Mouse (Mus musculus): ENCODE measurements around the gene Myh11. TPM values are rescaled to one million over a fixed set of nuclear protein-coding genes. Genes with fewer than 3 reads are reported as not detected.

The Myh11 gene
- total and polyA plus RNA-seq, 3 experiments = 0.01 TPM; not detected in 2

- DNase-seq (ENCODE audit: low read depth, low spot score) = peak; percentile 88
- TF ChIP-seq USF2 (IDR thresholded peaks at IDR 0.05; ENCODE audit: borderline replicate concordance in 1 of 2, insufficient read depth in 1 of 2, low read depth in 1 of 2, low read length in 2 of 2) (peak; percentile 52 to 75; a peak in 3 of 4 replicates), ELF1 (IDR thresholded peaks at IDR 0.05; ENCODE audit: low read depth, low read length) (no peak), MAX (IDR thresholded peaks at IDR 0.05; ENCODE audit: low read length) (peak; percentile 94), ETS1 (IDR thresholded peaks at IDR 0.05; ENCODE audit: low read depth, low read length) (no peak; the same call in 1 of the 2 replicates), POLR2A (IDR thresholded peaks at IDR 0.05; ENCODE audit: control insufficient read depth in 1 of 2, insufficient read depth in 1 of 2, low read depth in 1 of 2, low read length in 2 of 2, poor library complexity in 1 of 2) (no peak), EP300 (IDR thresholded peaks at IDR 0.05; ENCODE audit: low read depth in 1 of 2, low read length in 2 of 2) (peak in 1 of 2 experiments; percentile 7; a peak in 1 of 4 replicates), MYC (IDR thresholded peaks at IDR 0.05; ENCODE audit: low read depth, low read length) (peak; percentile 96), MAZ (IDR thresholded peaks at IDR 0.05; ENCODE audit: low read depth, low read length) (no peak; the same call in 1 of the 2 replicates), MYB (IDR thresholded peaks at IDR 0.05; ENCODE audit: low read depth, low read length) (no peak), E2F4 (IDR thresholded peaks at IDR 0.05; ENCODE audit: borderline replicate concordance, low read depth, low read length) (no peak), ZC3H11A (IDR thresholded peaks at IDR 0.05; ENCODE audit: low read depth, low read length) (peak; percentile 40; the same call in 1 of the 2 replicates), TAL1 (IDR thresholded peaks at IDR 0.05; ENCODE audit: low read length) (no peak), USF1 (IDR thresholded peaks at IDR 0.05; ENCODE audit: low read depth, low read length) (peak; percentile 94), NRF1 (IDR thresholded peaks at IDR 0.05; ENCODE audit: insufficient read depth, low read depth, low read length, poor library complexity, severe bottlenecking) (no peak), ZNF384 (IDR thresholded peaks at IDR 0.05; ENCODE audit: low read depth, low read length) (peak; percentile 69), MEF2A (IDR thresholded peaks at IDR 0.05; ENCODE audit: extremely low read depth, insufficient replicate concordance, low read depth, low read length, poor library complexity, severe bottlenecking) (no peak), NELFE (IDR thresholded peaks at IDR 0.05; ENCODE audit: low read depth, low read length) (no peak), RAD21 (IDR thresholded peaks at IDR 0.05; ENCODE audit: low read depth, low read length) (peak; percentile 69), BHLHE40 (IDR thresholded peaks at IDR 0.05; ENCODE audit: borderline replicate concordance, low read depth, low read length) (peak; percentile 86), HCFC1 (IDR thresholded peaks at IDR 0.05; ENCODE audit: low read depth, low read length) (no peak; the same call in 1 of the 2 replicates), POLR2AphosphoS2 (IDR thresholded peaks at IDR 0.05; ENCODE audit: low read length) (no peak), TCF12 (IDR thresholded peaks at IDR 0.05; ENCODE audit: low read depth, low read length) (no peak), UBTF (IDR thresholded peaks at IDR 0.05; ENCODE audit: borderline replicate concordance, insufficient read depth, low read depth, low read length) (no peak), CHD1 (IDR thresholded peaks at IDR 0.05; ENCODE audit: low read depth, low read length) (peak; percentile 91; the same call in 1 of the 2 replicates), ZMIZ1 (IDR thresholded peaks at IDR 0.05; ENCODE audit: low read depth, low read length) (no peak), JUND (IDR thresholded peaks at IDR 0.05; ENCODE audit: low read depth, low read length) (no peak), TBP (IDR thresholded peaks at IDR 0.05; ENCODE audit: low read depth, low read length) (no peak), POLR2AphosphoS5 (IDR thresholded peaks at IDR 0.05; ENCODE audit: borderline replicate concordance, low read depth, low read length) (no peak), KAT2A (conservative IDR thresholded peaks at IDR 0.05; ENCODE audit: low read depth, low read length) (no peak), MXI1 (IDR thresholded peaks at IDR 0.05; ENCODE audit: low read depth, low read length) (peak; percentile 92), ZKSCAN1 (IDR thresholded peaks at IDR 0.05; ENCODE audit: low read depth, low read length) (no peak), SMC3 (IDR thresholded peaks at IDR 0.05; ENCODE audit: low read depth, low read length) (peak; percentile 55), SIN3A (IDR thresholded peaks at IDR 0.05; ENCODE audit: low read length) (peak; percentile 92), MAFK (IDR thresholded peaks at IDR 0.05; ENCODE audit: borderline replicate concordance, low read depth, low read length) (no peak), GATA1 (IDR thresholded peaks at IDR 0.05; ENCODE audit: low read depth, low read length) (no peak), RCOR1 (IDR thresholded peaks at IDR 0.05; ENCODE audit: low read depth, low read length) (peak; percentile 59), CHD2 (IDR thresholded peaks at IDR 0.05; ENCODE audit: low read length) (no peak), CTCF (IDR thresholded peaks at IDR 0.05 in 2 of 3, conservative IDR thresholded peaks at IDR 0.05 in 1 of 3; ENCODE audit: control insufficient read depth in 1 of 3, insufficient read depth in 1 of 3, low read depth in 2 of 3, low read length in 3 of 3, poor library complexity in 1 of 3, severe bottlenecking in 1 of 3) (peak; percentile 60 to 93 (median 84))
These were observed 131.4 kb downstream of the Myh11 start for GRCm38 (mm10) chr16:14159746-14160131.

More at GRCm38 (mm10) chr16:14159746-14160131, 131.4 kb downstream of the Myh11 start:
- Histone ChIP-seq H3K79me2 (ENCODE audit: control insufficient read depth, insufficient read depth, low read length, poor library complexity) (peaks cover 25% of the 10 kb centered on the region), H3K9me3 (replicated peaks; ENCODE audit: insufficient read depth, low read length) (no peaks in the 10 kb centered on the region), H3K36me3 (ENCODE audit: control insufficient read depth in 1 of 2, insufficient read depth in 2 of 2, low read length in 2 of 2) (peaks cover 0 to 21% of the 10 kb centered on the region in 2 experiments; a peak in 2 of 4 replicates), H3K4me1 (ENCODE audit: control insufficient read depth in 1 of 2, insufficient read depth in 2 of 2, low read length in 2 of 2) (peaks cover 0 to 6% of the 10 kb centered on the region in 2 experiments; a peak in 3 of 4 replicates), H3K9ac (ENCODE audit: control insufficient read depth, low read depth, low read length, poor library complexity, severe bottlenecking) (peak overlapping the region; percentile 85), H3K27ac (ENCODE audit: control insufficient read depth, low read depth, low read length) (peak overlapping the region; percentile 71), H3K27me3 (ENCODE audit: control insufficient read depth in 1 of 2, insufficient read depth in 2 of 2, low read length in 2 of 2) (no peaks in the 10 kb centered on the region), H3K4me3 (ENCODE audit: control insufficient read depth in 1 of 2, insufficient read depth in 1 of 2, low read depth in 2 of 2, low read length in 2 of 2) (peak overlapping the region; percentile 84 to 92)
